Mouse (Mus musculus) brain, embryonic 14.5 days (tissue): ENCODE measurements around the gene Ptprb. TPM values are rescaled to one million over a fixed set of nuclear protein-coding genes. Genes with fewer than 3 reads are reported as not detected.

Experiments
- DNase-seq: peaks from one replicate; pipeline ENCODE4 v3.0.0-alpha.2; 2011; ENCODE audit warnings: low read depth
- CTCF ChIP-seq: fragments of 200-500 bp; IDR thresholded peaks from 2 replicates; pipeline ENCODE4 v1.5.1; 2012; ENCODE audit warnings: inconsistent platforms, mild to moderate bottlenecking, moderate library complexity, borderline replicate concordance; ENCODE audit not compliant: insufficient read depth, insufficient read length; ENCODE audit errors: extremely low read depth
- POLR2A ChIP-seq: fragments of 200-500 bp; IDR thresholded peaks from 2 replicates; pipeline ENCODE4 v1.6.1; 2012; ENCODE audit warnings: mild to moderate bottlenecking, inconsistent platforms, borderline replicate concordance; ENCODE audit not compliant: poor library complexity, insufficient read depth, insufficient read length, severe bottlenecking; ENCODE audit errors: extremely low read depth
- polyA plus RNA-seq: library from polyadenylated mRNA; depleted of rRNA; stranded (reverse); fragments of >200 nt; gene quantifications from 2 replicates; pipeline ENCODE4 v1.2.3, GENCODE M21; 2012

Gene Ptprb
- polyA plus RNA-seq, 1 experiment, result 3.5 TPM

DNA sequence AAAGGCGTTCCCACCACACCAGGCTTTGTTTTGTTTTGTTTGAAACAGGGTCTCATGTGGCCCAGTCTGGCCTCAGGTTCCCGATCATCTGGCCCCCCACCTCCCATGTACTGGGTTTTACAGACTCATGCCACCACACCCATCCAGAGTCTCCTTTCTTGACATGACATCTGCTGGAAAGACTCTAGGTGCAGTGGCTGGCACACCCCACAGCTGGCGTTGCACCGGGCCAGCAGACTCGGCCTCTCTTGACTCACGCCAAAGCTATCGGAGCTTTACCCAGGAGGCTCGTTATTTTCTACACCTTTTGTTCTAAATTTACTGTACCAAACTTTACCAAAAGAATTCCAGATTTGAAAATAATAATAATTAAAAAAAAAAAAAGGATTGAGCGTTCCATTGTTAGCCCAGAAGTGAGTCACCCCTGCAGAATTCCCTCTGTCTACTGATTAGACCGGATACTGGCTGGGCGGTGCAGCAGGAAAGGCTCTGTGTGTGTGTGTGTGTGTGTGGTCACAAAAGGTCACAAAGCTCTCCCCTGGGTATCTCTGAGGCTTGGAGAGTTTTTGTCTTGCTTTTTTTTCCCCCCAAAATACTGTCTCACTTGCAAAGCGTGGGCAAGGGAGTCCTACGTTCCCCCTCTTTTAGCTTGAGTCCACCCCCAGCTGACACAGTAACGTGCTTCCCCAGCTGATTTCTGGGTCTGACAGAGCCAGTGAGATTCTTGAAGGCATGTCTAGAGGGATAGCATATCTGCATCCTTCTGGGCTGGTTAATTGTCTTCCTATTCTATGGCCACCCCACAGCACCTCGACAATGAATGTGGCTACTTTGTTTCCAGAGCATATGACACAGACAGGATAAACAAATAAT is 8.5 kb upstream of the Ptprb start:
- TF ChIP-seq CTCF (no peak), POLR2A (no peak)
- no peak for DNase-seq

DNA sequence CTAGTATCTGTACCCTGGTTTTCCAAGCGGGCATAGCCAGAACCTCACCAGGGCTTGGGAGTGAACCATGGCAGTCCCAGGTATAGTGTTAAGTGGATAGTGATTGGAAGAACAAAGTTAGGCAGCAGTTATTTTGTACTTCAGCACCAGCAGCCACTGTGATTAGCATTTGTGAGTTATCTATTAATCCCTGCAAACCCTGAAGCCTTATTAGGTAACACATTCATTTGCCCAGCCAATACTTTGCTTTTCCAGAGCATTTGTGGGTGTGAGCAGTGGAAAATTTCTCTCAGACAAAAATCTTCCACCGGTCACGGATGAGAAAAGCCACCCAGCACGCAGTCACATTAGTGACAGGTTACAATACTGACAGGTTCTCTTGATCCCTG is 7.9 kb upstream of the Ptprb start:
- TF ChIP-seq POLR2A (no peak), CTCF (no peak)
- DNase-seq, result no peak

DNA sequence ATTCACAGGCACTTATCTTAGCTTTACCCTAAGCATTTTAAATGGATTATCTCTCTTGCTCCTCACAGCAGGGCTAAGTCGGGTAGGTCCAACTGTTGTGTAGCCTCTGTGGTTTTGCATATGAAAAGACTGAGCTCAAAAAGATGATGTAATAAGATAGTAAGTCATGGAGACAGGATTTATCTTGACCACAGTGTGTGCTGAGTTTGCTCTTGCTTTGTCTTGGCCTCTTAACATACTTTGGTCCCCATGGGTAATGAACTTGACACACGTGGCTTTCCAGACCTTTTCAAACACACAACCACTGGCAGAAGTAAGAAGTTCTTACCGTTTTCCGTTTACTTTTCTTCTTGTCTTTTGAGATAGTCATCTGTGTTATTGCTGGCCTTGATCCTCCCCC is 7.0 kb upstream of the Ptprb start:
- TF ChIP-seq POLR2A, result no peak
- TF ChIP-seq CTCF, result no peak
- no peak for DNase-seq

DNA sequence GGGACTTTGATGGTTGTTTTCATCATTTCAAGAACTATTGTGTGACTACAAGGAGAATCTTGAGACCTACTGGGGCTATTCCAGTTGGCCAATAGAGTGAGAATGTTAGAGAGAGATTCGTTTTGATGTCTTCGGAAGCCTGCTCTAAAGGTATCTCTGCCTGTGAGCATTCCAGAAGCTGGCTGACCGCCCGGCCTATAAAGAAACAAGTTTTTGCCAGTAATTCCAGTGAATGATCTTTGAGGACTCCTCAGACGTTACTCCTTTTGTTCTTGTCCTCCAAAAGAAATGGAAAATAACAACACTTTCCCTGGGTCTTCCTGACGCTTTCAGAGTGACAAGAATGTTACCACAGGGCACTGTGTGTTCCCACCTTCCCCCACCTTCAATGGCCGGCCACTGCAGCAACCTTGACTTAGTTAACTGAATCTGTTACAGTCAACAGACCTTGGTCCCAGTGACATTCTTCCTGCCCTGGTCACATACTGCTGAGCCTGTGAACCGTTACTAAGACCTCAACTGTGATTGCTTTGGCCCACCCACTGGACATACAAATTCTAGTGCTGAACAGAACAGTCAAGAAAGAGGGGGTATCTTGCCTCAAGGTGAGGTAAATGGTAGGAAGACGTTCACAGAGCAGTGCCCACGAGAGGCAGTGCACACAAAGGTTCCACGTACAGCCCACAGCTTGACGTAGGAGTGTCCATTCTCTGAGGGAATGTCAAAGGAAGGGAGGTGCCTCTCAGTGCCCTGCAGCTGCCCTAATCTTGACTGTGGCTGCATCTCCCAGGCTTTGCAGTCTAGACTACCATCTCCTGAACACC is 4.5 kb upstream of the Ptprb start:
- no peak for TF ChIP-seq POLR2A
- no peak for TF ChIP-seq CTCF
- no peak for DNase-seq

DNA sequence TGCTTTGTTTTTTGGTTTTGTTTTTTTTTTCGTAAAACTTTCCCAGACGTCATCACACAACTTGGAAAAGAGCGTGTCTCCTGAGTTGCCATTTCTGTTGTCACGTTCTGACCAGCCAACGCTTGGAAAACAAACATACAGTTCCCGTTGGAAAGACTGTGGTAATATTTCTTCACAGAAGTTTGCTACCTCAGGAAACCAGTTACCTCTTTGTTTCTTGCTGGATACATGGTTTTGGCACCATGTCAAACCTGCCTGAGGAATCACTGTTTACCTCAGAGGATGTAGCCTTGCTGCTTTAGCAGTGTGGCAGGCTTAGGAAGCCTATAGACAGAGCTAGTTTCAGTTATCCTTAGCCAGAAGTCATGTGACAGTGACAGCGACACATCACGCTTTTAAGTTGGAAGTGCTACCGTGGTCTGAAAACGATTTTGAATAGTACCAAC is 3.8 kb upstream of the Ptprb start:
- no peak for DNase-seq

DNA sequence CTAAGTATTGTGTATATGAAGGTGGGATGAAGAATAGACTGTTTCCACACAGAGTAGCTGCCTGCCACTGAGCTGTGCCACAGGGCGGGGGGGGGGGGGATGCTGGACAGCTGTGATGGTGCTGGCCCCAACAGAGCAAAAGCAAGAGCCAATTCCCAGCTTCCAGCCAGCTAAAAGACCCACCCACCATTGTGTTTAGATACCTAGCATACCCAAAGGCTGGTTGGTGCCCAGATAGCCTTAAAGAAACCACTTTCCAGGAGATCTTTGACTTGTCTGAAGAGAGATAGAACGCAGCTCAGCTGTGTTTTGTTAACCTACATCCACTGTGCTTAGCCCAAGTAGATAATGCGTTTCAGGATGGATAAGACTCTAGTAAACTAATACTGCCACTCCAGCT is 3.2 kb upstream of the Ptprb start:
- TF ChIP-seq CTCF, result no peak
- TF ChIP-seq POLR2A, result no peak
- DNase-seq, result no peak

More for the DNA sequence above, 3.8 kb upstream of the Ptprb start:
- TF ChIP-seq CTCF (no peak), POLR2A (no peak)

DNA sequence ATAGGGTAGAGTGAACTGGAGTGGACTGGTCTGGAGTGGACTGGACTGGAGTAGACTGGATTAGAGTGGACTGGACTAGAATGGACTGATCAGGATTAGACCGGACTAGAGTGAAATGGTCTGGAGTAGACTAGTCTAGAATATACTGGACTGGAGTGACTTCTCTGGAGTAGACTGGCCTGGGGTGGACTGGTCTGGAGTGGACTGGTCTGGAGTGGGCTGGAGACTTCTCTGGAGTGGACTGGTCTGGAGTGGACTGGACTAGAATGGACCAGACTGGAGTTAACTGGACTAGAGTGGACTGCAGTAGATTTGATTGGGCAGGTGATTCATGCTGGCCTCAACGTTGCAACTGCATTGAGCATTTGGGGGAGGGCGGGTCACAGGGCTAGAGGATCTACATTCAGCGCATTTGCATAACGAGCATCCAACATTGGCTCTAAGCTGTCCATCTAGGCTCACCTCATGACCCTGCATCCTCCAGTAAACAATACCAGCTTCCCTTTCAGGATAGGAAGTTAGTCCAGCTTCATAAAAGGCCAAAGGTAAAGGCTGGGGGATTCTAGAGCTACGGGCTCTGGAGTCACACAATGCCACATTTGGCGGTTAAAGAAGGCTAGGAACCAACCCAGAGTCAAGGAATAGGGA is 11.5 kb downstream of the Ptprb start:
- TF ChIP-seq CTCF, result no peak
- TF ChIP-seq POLR2A, result no peak
- DNase-seq, result no peak

DNA sequence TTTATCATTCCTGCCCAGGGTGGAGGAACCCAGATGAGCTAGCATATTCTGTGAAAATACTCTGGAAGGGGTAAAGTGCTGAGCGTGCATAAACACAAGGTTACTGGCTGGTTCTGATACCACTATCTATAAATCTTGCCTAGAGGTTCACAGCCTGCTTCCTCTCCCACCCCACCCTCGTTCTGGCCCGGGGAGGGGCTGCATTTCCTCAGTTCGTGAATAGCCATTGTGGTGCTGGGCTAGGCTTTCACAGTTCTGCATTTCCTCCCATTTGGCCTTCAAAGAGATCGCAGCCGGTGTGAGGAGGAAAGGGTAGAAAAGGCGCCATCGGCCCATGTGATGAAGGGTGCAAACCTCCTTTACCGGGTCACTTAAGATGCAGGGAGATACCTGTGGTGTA is 12.8 kb downstream of the Ptprb start:
- no peak for DNase-seq
- TF ChIP-seq POLR2A (no peak), CTCF (no peak)

DNA sequence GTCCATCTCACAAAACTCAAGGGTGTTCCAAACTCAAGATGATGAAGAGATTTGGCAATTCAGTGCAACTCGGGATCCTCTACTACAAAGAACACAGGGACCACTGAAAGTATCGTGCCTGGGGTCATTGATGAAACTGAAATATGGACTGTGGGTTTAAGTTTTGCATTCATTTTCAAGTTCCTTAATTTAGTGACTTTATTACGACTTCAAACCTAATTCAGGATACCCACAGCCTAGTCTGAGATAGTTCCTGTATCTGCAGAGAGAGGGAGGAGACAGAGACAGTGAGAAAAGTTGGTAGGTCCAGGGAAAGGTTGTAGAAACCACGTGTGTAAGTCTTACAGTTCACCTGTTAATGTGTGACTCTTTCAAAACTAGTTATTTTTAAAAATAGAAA is 15.2 kb downstream of the Ptprb start:
- DNase-seq, result no peak
- TF ChIP-seq CTCF (no peak), POLR2A (no peak)

DNA sequence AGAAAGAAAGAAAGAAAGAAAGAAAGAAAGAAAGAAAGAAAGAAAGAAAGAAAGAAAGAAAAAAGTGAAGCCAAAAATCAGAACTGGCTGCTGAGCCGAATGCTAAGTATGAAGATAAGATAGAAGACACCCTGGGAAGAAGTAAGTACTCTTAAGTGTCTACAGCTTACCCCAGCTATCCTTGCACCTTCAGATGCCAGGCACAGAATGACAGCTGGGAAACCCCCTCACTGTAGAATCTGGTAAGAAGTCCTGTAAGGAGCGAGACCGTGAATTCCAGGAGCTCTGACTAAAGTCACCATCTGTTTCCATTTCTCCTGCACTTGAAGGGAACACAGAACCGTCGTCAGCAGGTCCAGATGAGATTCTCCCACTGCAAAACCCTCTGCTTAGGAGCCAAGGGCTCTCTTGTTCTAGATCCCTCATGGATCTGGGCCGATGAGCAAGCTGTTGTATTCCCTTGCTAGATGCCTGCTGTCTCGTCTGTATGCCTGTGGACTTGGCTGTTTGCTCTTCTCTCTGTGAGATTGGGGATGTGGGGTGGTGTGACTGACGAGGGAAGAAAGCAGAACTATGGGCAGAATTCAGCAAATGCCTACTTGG is 15.9 kb downstream of the Ptprb start:
- TF ChIP-seq CTCF (no peak), POLR2A (no peak)
- DNase-seq, result no peak

DNA sequence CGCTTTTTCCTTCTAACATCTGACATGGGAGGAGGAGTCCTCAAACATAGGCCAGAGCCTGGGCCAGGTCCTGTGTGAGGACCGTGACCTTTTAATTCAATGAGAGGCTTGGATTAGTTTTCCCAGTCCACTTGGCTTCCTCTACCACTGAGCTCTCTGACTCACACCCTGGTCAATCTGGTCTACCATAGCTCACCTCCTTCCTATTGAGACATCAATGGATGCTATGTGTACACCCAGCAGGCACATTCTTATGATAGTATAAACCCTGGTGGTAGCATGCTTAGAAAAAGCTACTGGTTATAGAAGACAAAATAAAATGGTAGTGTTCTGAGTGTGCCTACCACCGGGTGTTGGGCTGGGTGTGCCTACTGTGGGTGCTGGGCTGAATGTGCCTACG is 21.1 kb downstream of the Ptprb start:
- TF ChIP-seq CTCF (no peak), POLR2A (no peak)

More for the DNA sequence above, 21.1 kb downstream of the Ptprb start:
- DNase-seq, result no peak
